Mouse (Mus musculus) megakaryocyte, embryonic 14.5 days (primary cell): ENCODE results near the gene Dennd6a.
"Not testable (repeated sequence)": the region's sequence is repeated elsewhere in the genome, so short reads cannot be mapped to it uniquely, and the experiment has no call there.

ENCODE experiments used
- FLI1 ChIP-seq: IDR thresholded peaks from 2 replicates; pipeline ENCODE4 v1.6.1; 2012; ENCODE audit warnings: low read length, inconsistent platforms, mixed read lengths
- GATA1 ChIP-seq: IDR thresholded peaks from 3 replicates; pipeline ENCODE4 v1.6.1; 2012; ENCODE audit warnings: mixed read lengths, low read length, inconsistent platforms, borderline replicate concordance

- not testable (repeated sequence) for TF ChIP-seq FLI1, GATA1
These were observed 101.0 kb downstream of the Dennd6a start for GRCm38 (mm10) chr14:26674476-26675169.
